Mouse (Mus musculus): ENCODE results near the gene Ear14. TPM values are rescaled to one million over a fixed set of nuclear protein-coding genes. Genes with fewer than 3 reads are reported as not detected.
"Not testable (repeated sequence)": the region's sequence is repeated elsewhere in the genome, so short reads cannot be mapped to it uniquely, and the experiment has no call there.

Ear14 gene
- polyA plus RNA-seq, 1 experiment, result not detected

DNA sequence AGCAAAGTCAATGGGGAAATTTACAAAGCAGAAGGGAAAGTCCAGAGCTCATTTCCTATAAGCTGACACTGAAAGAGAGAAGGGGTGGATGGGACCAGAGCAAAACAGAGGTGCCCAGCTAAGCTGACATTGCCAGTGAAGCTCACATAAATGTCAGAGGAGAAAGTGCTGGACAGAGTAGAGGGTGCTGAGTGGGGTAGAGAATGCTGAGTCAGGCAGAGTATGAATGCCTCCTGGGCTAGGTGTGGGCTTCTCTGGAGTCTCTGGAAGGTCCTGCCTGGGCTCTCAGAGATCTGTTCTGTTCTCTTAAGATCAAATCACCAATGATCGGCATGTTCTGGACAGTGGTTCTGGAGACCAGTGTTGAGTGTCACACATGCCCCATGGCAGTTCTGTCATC lies 37.8 kb upstream of the Ear14 start:
- H3K36me3 ChIP-seq (ENCODE audit: control insufficient read depth, insufficient read depth), result no peaks in the 10 kb centered on the region
- H3ac ChIP-seq (ENCODE audit: control insufficient read depth, insufficient read length), result no peak overlapping the region
- H3K4me3 ChIP-seq, result no peak overlapping the region
- TF ChIP-seq REST (IDR thresholded peaks at IDR 0.05; ENCODE audit: insufficient read depth, insufficient read length), result no peak
- TF ChIP-seq USF1 (IDR thresholded peaks at IDR 0.05; ENCODE audit: low read depth), result no peak
- TF ChIP-seq POLR2AphosphoS2 (IDR thresholded peaks at IDR 0.05; ENCODE audit: insufficient read length, low read depth), result no peak
- no peak for TF ChIP-seq TCF12 (IDR thresholded peaks at IDR 0.05; ENCODE audit: insufficient read depth, poor library complexity, severe bottlenecking)
- TF ChIP-seq MYOD1 (IDR thresholded peaks at IDR 0.05; ENCODE audit: control insufficient read depth in 1 of 3, insufficient read length in 2 of 3, low read depth in 2 of 3), result no peak
- no peak for TF ChIP-seq TCF3 (IDR thresholded peaks at IDR 0.05; ENCODE audit: insufficient read length, low read depth)
- no peak for TF ChIP-seq SRF (IDR thresholded peaks at IDR 0.05; ENCODE audit: control insufficient read depth, insufficient read length, low read depth)
- no peak for TF ChIP-seq E2F4 (IDR thresholded peaks at IDR 0.05; ENCODE audit: insufficient read depth)
- no peak for TF ChIP-seq MAX (IDR thresholded peaks at IDR 0.05; ENCODE audit: low read depth)
- TF ChIP-seq CEBPB (IDR thresholded peaks at IDR 0.05; ENCODE audit: insufficient read depth, poor library complexity, severe bottlenecking), result no peak
- no peak overlapping the region for H3K4me2 ChIP-seq (ENCODE audit: low read depth)
- H3K27me3 ChIP-seq (ENCODE audit: control insufficient read depth, insufficient read depth, insufficient read length), result no peaks in the 10 kb centered on the region
- H3K79me2 ChIP-seq (ENCODE audit: control insufficient read depth, insufficient read depth), result no peaks in the 10 kb centered on the region

- Histone ChIP-seq H3K4me3 (no peak overlapping the region), H3K27me3 (ENCODE audit: control insufficient read depth, insufficient read depth, insufficient read length) (no peaks in the 10 kb centered on the region), H3K4me2 (ENCODE audit: low read depth) (no peak overlapping the region), H3K36me3 (ENCODE audit: control insufficient read depth, insufficient read depth) (no peaks in the 10 kb centered on the region), H3K79me2 (ENCODE audit: control insufficient read depth, insufficient read depth) (no peaks in the 10 kb centered on the region), H3ac (ENCODE audit: control insufficient read depth, insufficient read length) (no peak overlapping the region)
- TF ChIP-seq POLR2AphosphoS2 (IDR thresholded peaks at IDR 0.05; ENCODE audit: insufficient read length, low read depth), result no peak
- TF ChIP-seq USF1 (IDR thresholded peaks at IDR 0.05; ENCODE audit: low read depth), result no peak
- TF ChIP-seq TCF3 (IDR thresholded peaks at IDR 0.05; ENCODE audit: insufficient read length, low read depth), result no peak
- TF ChIP-seq MAX (IDR thresholded peaks at IDR 0.05; ENCODE audit: low read depth), result no peak
- TF ChIP-seq E2F4 (IDR thresholded peaks at IDR 0.05; ENCODE audit: insufficient read depth), result no peak
Measured at GRCm38 (mm10) chr14:51166068-51166467, 37.1 kb upstream of the Ear14 start.

DNA sequence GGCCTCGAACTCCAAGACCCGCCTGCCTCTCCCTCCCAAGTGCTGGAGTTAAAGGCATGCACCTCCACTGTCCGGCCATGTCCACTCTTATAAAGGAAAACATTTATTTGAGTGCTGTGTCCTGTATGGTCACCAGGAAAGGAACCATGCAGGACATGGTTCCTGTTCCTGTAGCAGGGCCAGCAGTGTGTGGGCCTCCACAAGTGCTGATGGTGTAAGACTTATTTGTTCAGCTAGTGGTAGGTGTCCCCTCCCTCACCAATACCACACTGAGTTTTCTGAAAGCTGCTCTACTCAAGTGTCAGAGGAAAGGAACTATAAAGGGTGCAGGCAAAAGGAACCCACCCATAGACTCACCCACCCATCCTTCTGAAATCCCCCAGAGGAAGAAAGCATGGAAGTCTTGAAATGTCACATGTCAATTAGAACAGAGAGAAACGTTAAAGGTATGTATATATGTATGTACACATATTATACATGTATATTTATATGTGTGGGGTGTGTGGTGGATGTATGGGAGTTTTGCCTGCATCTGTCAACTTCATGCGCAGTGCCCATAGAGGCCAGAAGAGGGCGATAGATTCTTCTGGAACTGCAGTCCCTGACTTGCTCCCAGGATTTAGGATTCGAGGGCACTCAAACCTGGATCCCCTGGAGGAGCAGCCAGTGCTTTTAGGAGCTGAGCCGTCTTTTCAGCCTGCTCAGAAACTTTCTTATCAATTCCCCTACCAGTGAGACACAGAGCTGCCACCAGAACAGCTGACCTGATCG lies 30.9 kb upstream of the Ear14 start:
- H3K4me3 ChIP-seq, result not testable (repeated sequence)

DNA sequence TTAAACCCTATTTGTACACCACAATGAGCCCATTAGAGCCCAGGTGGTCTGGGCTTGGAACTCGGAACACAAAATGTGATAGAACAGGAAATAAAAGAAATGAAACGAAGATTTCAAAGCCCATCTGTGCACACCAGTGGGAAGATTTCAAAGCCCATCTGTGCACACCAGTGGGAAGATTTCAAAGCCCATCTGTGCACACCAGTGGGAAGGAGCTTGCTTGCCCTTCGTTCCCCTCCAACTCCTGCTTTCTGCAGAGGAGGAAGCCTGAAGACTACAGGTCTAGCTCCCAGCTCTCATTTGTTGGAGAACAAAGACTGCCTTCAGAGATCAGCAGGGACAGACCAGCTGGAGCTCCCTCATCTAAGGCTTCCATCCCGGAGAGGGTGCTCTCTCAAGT lies 30.2 kb upstream of the Ear14 start:
- not testable (repeated sequence) for H3K36me3 ChIP-seq (ENCODE audit: control insufficient read depth, insufficient read depth); H3K79me2 ChIP-seq (ENCODE audit: control insufficient read depth, insufficient read depth); H3ac ChIP-seq (ENCODE audit: control insufficient read depth, insufficient read length); H3K4me3 ChIP-seq; H3K27me3 ChIP-seq (ENCODE audit: control insufficient read depth, insufficient read depth, insufficient read length); H3K4me2 ChIP-seq (ENCODE audit: low read depth)

More for the DNA sequence above, 30.9 kb upstream of the Ear14 start:
- H3K36me3 ChIP-seq (ENCODE audit: control insufficient read depth, insufficient read depth); H3K27me3 ChIP-seq (ENCODE audit: control insufficient read depth, insufficient read depth, insufficient read length); H3ac ChIP-seq (ENCODE audit: control insufficient read depth, insufficient read length); H3K79me2 ChIP-seq (ENCODE audit: control insufficient read depth, insufficient read depth); H3K4me2 ChIP-seq (ENCODE audit: low read depth): not testable (repeated sequence)

DNA sequence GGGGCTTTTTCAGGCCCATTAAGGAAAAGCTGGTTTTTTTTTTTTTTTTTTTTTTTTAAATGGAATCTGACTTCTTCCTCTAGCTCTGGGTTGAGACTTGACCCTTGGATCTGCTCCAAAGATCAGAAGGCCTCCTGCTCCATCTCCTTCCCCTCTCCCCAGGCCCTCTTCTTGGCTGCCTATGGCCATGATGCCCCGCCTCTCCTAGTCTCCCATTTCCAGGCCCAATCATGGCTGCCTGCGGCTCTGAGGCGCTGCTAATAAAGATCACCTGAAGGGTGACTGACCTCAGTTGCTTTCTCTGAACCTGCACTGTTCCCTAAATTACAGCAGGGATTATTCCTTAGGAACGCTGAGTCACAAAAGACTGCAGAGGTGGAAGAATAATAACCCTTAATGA lies 29.3 kb upstream of the Ear14 start:
- no peak overlapping the region for H3K4me3 ChIP-seq
- H3K27me3 ChIP-seq (ENCODE audit: control insufficient read depth, insufficient read depth, insufficient read length), result no peaks in the 10 kb centered on the region
- no peak for TF ChIP-seq MYOD1 (IDR thresholded peaks at IDR 0.05; ENCODE audit: control insufficient read depth in 1 of 3, insufficient read length in 2 of 3, low read depth in 2 of 3)
- TF ChIP-seq SRF (IDR thresholded peaks at IDR 0.05; ENCODE audit: control insufficient read depth, insufficient read length, low read depth), result no peak
- no peak for TF ChIP-seq POLR2A (IDR thresholded peaks at IDR 0.05; ENCODE audit: insufficient read length, low read depth)

GRCm38 (mm10) chr14:51181051-51181450 lies 22.1 kb upstream of the Ear14 start:
- not testable (repeated sequence) for H3K79me2 ChIP-seq (ENCODE audit: control insufficient read depth, insufficient read depth); H3K4me3 ChIP-seq; H3K36me3 ChIP-seq (ENCODE audit: control insufficient read depth, insufficient read depth); H3K27me3 ChIP-seq (ENCODE audit: control insufficient read depth, insufficient read depth, insufficient read length); H3ac ChIP-seq (ENCODE audit: control insufficient read depth, insufficient read length); H3K4me2 ChIP-seq (ENCODE audit: low read depth)

More for the DNA sequence above, 29.3 kb upstream of the Ear14 start:
- Histone ChIP-seq H3K4me2 (ENCODE audit: low read depth) (no peak overlapping the region), H3K36me3 (ENCODE audit: control insufficient read depth, insufficient read depth) (no peaks in the 10 kb centered on the region), H3ac (ENCODE audit: control insufficient read depth, insufficient read length) (no peak overlapping the region), H3K79me2 (ENCODE audit: control insufficient read depth, insufficient read depth) (no peaks in the 10 kb centered on the region)

DNA sequence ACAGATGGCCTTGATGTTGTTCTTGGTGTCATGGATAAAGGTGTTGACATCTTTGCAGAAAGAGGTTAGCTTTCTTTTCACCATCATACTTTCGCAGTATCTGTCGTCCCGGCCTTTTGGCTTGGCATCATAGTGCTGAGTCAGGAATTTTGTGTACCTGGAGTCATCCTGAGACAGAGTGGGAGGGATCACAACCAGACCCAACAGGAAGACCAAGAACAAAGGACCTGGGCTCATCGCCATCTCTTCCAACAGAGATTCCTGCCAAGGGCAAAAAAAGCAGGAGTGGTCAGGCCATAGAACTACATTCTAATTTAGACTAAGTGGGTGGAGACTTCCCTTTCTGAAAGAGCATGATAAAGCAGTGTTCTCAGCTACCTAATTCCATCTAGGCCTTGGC lies 7.5 kb upstream of the Ear14 start:
- H3K79me2 ChIP-seq (ENCODE audit: control insufficient read depth, insufficient read depth), result no peaks in the 10 kb centered on the region
- H3K4me3 ChIP-seq, result no peak overlapping the region
- no peak overlapping the region for H3K4me2 ChIP-seq (ENCODE audit: low read depth)
- no peaks in the 10 kb centered on the region for H3K27me3 ChIP-seq (ENCODE audit: control insufficient read depth, insufficient read depth, insufficient read length)
- TF ChIP-seq MYOG (IDR thresholded peaks at IDR 0.05; ENCODE audit: control insufficient read depth in 1 of 3, insufficient read depth in 1 of 3, insufficient read length in 2 of 3, low read depth in 2 of 3), result no peak
- no peaks in the 10 kb centered on the region for H3K36me3 ChIP-seq (ENCODE audit: control insufficient read depth, insufficient read depth)
- no peak overlapping the region for H3ac ChIP-seq (ENCODE audit: control insufficient read depth, insufficient read length)

Measured in myocyte (in vitro differentiated cells).